Mouse (Mus musculus) cortical plate, adult 2 months (tissue): ENCODE measurements around the gene Fkbp2.

ENCODE experiments used
- CTCF ChIP-seq: fragments of 200-500 bp; IDR thresholded peaks from 2 replicates; pipeline ENCODE4 v1.5.1; 2011; ENCODE audit warnings: mild to moderate bottlenecking, control low read depth, low read length; ENCODE audit not compliant: insufficient read depth; ENCODE audit errors: extremely low read depth
- POLR2A ChIP-seq: fragments of 200-500 bp; IDR thresholded peaks from 2 replicates; pipeline ENCODE4 v1.6.1; 2011; ENCODE audit warnings: mild to moderate bottlenecking, low read length, control low read depth; ENCODE audit not compliant: insufficient read depth; ENCODE audit errors: extremely low read depth

GRCm38 (mm10) chr19:6977759-6978638 lies 2.3 kb downstream of the Fkbp2 start:
- no peak for TF ChIP-seq CTCF
- TF ChIP-seq POLR2A, result no peak
